Mouse (Mus musculus): ENCODE results near the gene Mrps18b.
A peak's percentile ranks its signal among the peaks of the same experiment; 100 is the strongest.

The Mrps18b gene

GRCm38 (mm10) chr17:35874721-35875120 lies 41.5 kb downstream of the Mrps18b start:
- DNase-seq (ENCODE audit: low read depth, low spot score), result no peak

GRCm38 (mm10) chr17:35873774-35874519 lies 42.2 kb downstream of the Mrps18b start:
- DNase-seq (ENCODE audit: low read depth, low spot score), result peak; percentile 79

GRCm38 (mm10) chr17:35870884-35871696 lies 45.1 kb downstream of the Mrps18b start:
- peak; percentile 73 for DNase-seq (ENCODE audit: low read depth, low spot score)

GRCm38 (mm10) chr17:35870151-35870883 lies 45.9 kb downstream of the Mrps18b start:
- DNase-seq (ENCODE audit: low read depth, low spot score), result peak; percentile 89

- peak; percentile 56 for DNase-seq (ENCODE audit: low read depth, low spot score)
Measured at GRCm38 (mm10) chr17:35869346-35870067, 46.7 kb downstream of the Mrps18b start.

GRCm38 (mm10) chr17:35868961-35869345 lies 47.2 kb downstream of the Mrps18b start:
- no peak for DNase-seq (ENCODE audit: low read depth, low spot score)

- peak; percentile 80 for DNase-seq (ENCODE audit: low read depth, low spot score)
Measured at GRCm38 (mm10) chr17:35868165-35868820, 47.9 kb downstream of the Mrps18b start.

GRCm38 (mm10) chr17:35866911-35867890 lies 49.0 kb downstream of the Mrps18b start:
- DNase-seq (ENCODE audit: low read depth, low spot score), result peak; percentile 59

- peak; percentile 73 for DNase-seq (ENCODE audit: low read depth, low spot score)
Measured at GRCm38 (mm10) chr17:35866281-35866831, 49.8 kb downstream of the Mrps18b start.

GRCm38 (mm10) chr17:35865481-35866280 lies 50.5 kb downstream of the Mrps18b start, which contains the start of gene Ppp1r18:
TSS of gene Ppp1r18 (plus strand) at chr17:35865593.
- DNase-seq (ENCODE audit: low read depth, low spot score), result peak; percentile 66

GRCm38 (mm10) chr17:35864832-35865353 lies 51.3 kb downstream of the Mrps18b start:
- no peak for DNase-seq (ENCODE audit: low read depth, low spot score)

GRCm38 (mm10) chr17:35861198-35861857 lies 54.9 kb downstream of the Mrps18b start, which contains the start of gene Nrm:
TSS of gene Nrm (plus strand) at chr17:35861318.
- peak; percentile 90 for DNase-seq (ENCODE audit: low read depth, low spot score)

GRCm38 (mm10) chr17:35860831-35861197 lies 55.4 kb downstream of the Mrps18b start:
- DNase-seq (ENCODE audit: low read depth, low spot score), result no peak
